Mouse (Mus musculus): ENCODE measurements around the gene Sult2a7. TPM values are rescaled to one million over a fixed set of nuclear protein-coding genes. Genes with fewer than 3 reads are reported as not detected.

Gene Sult2a7
- not detected for total RNA-seq (2021)

DNA sequence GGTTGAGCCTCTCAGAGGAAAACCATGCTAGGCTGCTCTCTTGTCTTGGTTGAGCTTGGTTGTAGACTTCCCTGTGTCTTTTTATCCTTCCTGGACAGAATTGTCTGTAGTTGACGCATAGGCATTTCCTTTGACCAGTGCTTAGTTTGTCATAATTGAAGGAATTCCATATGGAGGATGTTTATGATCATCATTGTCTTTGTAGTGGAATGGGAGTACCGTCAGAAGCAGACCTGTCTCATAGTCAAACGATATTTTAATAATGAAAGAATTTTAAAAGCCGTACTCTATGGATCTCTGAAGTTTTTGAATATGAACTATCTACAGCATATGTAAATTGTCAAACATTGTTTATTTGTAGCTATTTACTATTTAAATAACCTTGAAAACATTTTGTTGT, at the start of gene Sult2a7:
TSS of gene Sult2a7 (minus strand) at position 101 of the 400 bp plus-strand sequence.
- DNase-seq, result no peak

GRCm38 (mm10) chr7:14525280-14525679, 31.2 kb upstream of the Sult2a7 start:
- no peak for DNase-seq

DNA sequence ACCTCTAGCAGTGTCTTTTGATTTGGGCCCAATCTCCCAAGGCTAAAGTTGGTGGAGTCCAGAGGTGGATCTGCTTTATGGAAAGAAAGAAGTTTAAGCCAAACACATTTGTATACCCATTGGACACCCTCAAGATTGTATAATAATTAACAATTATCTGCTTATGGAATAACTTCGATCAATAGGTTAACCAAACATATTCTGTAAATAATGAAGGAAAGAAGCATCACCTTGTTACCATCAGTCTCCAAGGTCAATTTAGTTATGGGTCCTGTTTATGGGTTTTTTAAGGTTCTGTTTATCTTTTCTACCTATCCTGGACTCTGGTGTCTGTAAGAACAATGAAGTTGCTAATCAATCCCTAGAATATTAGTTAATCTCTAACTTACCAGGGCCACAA, 28.6 kb upstream of the Sult2a7 start:
- no peak for DNase-seq

- DNase-seq, result no peak
These were observed 24.3 kb upstream of the Sult2a7 start for GRCm38 (mm10) chr7:14518301-14518700.

DNA sequence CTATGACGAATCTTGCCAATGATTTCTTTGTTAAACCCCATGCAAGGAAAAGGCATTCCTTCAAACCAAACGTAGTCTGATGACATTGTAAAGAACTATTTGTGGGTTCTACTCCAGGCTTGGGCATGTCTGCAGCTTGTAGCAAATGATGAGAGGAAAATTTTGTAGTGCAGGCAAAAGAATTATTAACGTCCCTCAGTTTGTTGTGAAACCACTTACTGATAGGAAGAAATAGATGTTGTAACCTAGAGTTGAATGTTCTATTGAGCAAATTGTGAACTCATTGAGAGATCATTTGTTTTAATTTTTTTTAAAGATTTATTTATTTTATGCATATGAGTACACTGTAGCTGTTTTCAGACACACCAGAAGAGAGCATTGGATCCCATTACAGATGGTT, 1.1 kb downstream of the Sult2a7 start:
- no peak for DNase-seq

DNA sequence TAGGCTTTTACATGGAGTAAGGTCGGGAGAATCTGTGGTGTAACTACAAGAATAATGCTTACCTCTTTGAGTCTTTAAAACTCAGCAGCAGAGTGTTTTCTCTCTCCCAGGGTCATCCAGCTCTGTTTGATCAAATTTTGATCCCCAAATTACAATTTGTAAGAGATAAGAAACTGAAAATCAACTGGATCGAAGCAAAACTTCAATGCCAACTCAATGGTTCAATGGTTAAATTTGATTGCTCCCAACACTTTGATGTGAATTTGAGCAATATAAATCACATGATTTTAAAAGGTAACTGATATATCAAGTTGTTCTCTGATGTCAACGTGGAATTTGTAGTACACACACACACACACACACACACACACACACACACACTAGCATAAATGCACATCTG, 47.5 kb downstream of the Sult2a7 start, which contains the start of gene Sult2a8:
TSS of gene Sult2a8 (minus strand) at position 236 of the 400 bp plus-strand sequence.
- DNase-seq, result no peak

GRCm38 (mm10) chr7:14439581-14439980, 54.4 kb downstream of the Sult2a7 start:
- DNase-seq, result no peak

GRCm38 (mm10) chr7:14438484-14438883, 55.5 kb downstream of the Sult2a7 start:
- DNase-seq, result no peak

DNA sequence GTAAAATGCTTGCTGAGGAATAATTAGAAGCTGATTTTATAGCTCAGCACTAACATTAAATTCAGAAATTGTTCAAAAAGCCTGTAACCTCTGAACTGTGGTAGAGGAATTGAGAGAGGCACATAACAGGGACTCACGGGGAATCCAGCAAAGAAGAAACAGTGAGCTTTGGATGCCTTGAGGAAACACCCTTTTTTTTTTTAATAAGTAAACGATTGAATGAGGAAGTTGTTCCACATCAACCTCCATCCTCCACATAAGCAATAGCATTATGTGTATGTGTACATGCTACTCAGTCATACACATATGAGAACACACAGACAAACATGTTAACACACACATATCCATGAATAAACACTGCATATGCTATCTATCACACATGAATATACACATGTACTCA, 56.0 kb downstream of the Sult2a7 start:
- no peak for DNase-seq

Other genes starting within 250 kb of the Sult2a7 start
- gene Sult2a6, start 239.4 kb downstream of the Sult2a7 start, total RNA-seq (2021), result not detected
- gene Obox8, start 160.7 kb downstream of the Sult2a7 start, total RNA-seq (2021), result not detected
- not detected for gene Sult2a8, start 47.5 kb downstream of the Sult2a7 start, total RNA-seq (2021)
- under 1 TPM; 0.23 to 0.26 TPM for gene Vmn1r90, start 69.3 kb upstream of the Sult2a7 start, total RNA-seq (2021)
- gene Obox7, start 165.3 kb upstream of the Sult2a7 start, total RNA-seq (2021), result not detected